Mouse (Mus musculus): Measurements from ENCODE around the gene Tspan4. TPM values are rescaled to one million over a fixed set of nuclear protein-coding genes. Genes with fewer than 3 reads are reported as not detected.

The Tspan4 gene
- polyA plus RNA-seq, 1 experiment from 2014 or later = 55.7 TPM

DNA sequence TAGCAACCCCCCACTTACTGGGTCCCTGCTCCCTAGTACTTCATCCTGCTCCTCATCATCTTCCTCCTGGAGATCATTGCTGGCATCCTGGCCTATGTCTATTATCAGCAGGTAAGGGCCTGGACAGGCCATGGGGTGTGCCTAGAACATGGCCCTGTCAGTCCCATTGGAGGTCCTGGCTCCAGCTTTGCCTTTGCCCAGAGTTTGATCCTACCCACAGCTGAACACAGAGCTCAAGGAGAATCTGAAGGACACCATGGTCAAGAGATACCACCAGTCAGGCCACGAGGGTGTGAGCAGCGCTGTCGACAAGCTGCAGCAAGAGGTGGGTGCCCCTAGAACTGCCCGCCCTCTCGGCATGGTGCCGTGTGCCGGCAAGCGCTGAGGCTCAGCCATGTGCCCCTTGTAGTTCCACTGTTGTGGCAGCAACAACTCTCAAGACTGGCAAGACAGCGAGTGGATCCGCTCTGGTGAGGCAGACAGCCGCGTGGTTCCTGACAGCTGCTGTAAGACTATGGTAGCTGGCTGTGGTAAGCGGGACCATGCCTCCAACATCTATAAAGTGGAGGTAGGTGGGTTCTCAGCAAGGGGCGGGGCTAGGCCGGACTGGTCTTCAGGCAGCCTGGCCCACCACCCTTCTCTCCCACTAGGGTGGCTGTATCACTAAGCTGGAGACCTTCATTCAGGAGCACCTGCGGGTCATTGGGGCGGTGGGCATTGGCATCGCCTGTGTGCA is 5.0 kb upstream of the Tspan4 start:
- Histone ChIP-seq H3K27ac (ENCODE audit: low read depth, low read length) (no peak overlapping the region), H3K4me1 (ENCODE audit: control insufficient read depth, insufficient read depth, low read length) (peaks cover 29% of the 10 kb centered on the region), H3K9me3 (ENCODE audit: control insufficient read depth, low read length) (no peaks in the 10 kb centered on the region), H3K9ac (replicated peaks; ENCODE audit: low read depth, low read length) (no peak overlapping the region), H3K27me3 (ENCODE audit: control insufficient read depth, insufficient read depth, low read length) (peaks cover 6% of the 10 kb centered on the region; the same call in 1 of the 2 replicates), H3K4me2 (ENCODE audit: low read depth, low read length) (peak overlapping the region; percentile 60; the same call in 1 of the 2 replicates), H3K4me3 (ENCODE audit: low read depth, low read length) (no peak overlapping the region), H3K36me3 (ENCODE audit: control insufficient read depth, insufficient read depth, low read length) (peaks cover 17% of the 10 kb centered on the region)
- ATAC-seq (ENCODE audit: low read depth) = no peak
- WGBS = 94% methylated on average over 18 of the region's 18 CpGs

DNA sequence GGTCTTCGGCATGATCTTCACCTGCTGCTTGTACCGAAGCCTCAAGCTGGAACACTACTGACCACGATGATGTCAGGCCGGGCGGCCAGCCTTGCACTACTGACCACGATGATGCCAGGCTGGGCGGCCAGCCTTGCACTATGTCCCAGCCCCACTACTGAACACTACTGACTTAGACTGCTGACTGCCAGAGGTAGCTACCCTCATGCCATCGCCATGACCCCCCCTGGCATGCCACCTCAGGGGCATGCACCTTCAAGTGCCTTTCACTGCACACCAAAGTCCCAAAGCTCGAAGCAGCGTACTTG is 4.4 kb upstream of the Tspan4 start:
- Histone ChIP-seq H3K27ac (ENCODE audit: low read depth, low read length) (no peak overlapping the region), H3K27me3 (ENCODE audit: control insufficient read depth, insufficient read depth, low read length) (peaks cover 2% of the 10 kb centered on the region; the same call in 1 of the 2 replicates), H3K9ac (replicated peaks; ENCODE audit: low read depth, low read length) (no peak overlapping the region), H3K4me2 (ENCODE audit: low read depth, low read length) (no peak overlapping the region), H3K9me3 (ENCODE audit: control insufficient read depth, low read length) (no peaks in the 10 kb centered on the region), H3K4me1 (ENCODE audit: control insufficient read depth, insufficient read depth, low read length) (peaks cover 29% of the 10 kb centered on the region), H3K4me3 (ENCODE audit: low read depth, low read length) (no peak overlapping the region), H3K36me3 (ENCODE audit: control insufficient read depth, insufficient read depth, low read length) (peaks cover 17% of the 10 kb centered on the region)
- no peak for ATAC-seq (ENCODE audit: low read depth)
- WGBS = 98% methylated on average over 10 of the region's 10 CpGs

DNA sequence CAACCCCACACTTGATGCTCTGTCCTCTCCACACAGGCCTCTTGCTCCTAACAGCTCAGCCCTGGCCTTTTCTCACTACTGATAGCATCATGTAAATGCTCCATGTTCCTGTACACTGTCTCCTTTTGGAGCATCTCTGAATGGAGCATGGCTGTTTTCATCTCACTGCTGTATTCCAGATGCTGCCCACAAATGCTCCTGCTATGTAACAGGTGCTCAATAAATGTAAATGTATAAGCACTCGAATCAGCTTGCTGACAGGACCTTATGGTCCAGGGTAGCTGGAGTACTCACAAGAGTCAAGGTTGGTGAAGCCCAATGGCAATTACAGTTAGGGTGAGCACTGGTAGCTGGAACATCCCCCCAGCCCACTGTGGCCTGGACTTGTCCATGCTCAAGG is 3.8 kb upstream of the Tspan4 start:
- Histone ChIP-seq H3K9me3 (ENCODE audit: control insufficient read depth, low read length) (no peaks in the 10 kb centered on the region), H3K4me1 (ENCODE audit: control insufficient read depth, insufficient read depth, low read length) (peaks cover 36% of the 10 kb centered on the region), H3K9ac (replicated peaks; ENCODE audit: low read depth, low read length) (no peak overlapping the region), H3K4me3 (ENCODE audit: low read depth, low read length) (no peak overlapping the region), H3K27me3 (ENCODE audit: control insufficient read depth, insufficient read depth, low read length) (no peaks in the 10 kb centered on the region), H3K36me3 (ENCODE audit: control insufficient read depth, insufficient read depth, low read length) (peaks cover 17% of the 10 kb centered on the region), H3K27ac (ENCODE audit: low read depth, low read length) (no peak overlapping the region), H3K4me2 (ENCODE audit: low read depth, low read length) (no peak overlapping the region)
- 88% methylated on average over 1 of the region's 1 CpGs for WGBS
- no peak for ATAC-seq (ENCODE audit: low read depth)

DNA sequence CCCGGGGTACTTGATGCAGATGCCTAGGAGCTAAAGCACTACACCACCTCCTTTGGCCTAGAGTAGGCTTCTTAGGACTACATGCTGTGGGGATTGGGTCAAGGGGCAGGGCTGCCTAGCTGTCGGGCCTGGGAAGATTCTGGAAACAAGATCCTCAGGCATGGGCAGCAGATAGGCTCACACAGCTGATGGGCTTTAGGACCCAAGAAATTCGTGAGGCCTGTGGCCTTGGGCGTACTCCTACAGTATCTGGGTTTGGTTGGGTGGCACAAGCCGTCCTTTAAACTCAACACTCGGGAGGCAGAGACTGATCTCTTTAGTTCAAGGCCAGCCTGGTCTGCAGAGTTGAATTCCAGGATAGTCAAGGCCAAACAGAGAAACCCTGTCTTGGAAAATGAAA is 2.8 kb upstream of the Tspan4 start:
- Histone ChIP-seq H3K27me3 (ENCODE audit: control insufficient read depth, insufficient read depth, low read length) (no peaks in the 10 kb centered on the region), H3K9ac (replicated peaks; ENCODE audit: low read depth, low read length) (no peak overlapping the region)
- WGBS = 87% methylated on average over 6 of the region's 6 CpGs

DNA sequence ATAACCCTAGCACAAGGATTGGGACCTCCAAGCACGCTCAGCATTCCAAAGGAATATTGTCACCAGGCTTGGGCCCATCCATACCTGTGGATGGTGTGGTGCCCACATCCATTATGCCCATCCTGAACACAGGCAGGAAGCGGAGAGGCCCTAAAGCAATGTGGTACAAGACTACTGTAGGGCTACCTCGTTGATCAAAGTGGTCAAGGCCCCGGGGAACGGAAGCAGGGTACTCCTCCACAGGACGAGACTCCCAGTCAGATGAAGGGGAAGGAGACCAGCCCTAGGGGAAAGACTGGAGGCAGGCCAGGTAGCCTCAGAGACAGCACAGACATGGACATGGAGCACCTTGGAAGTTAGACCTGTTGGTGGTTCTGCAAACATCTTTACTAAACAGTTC is 2.3 kb upstream of the Tspan4 start:
- peaks cover 33% of the 10 kb centered on the region for H3K4me1 ChIP-seq (ENCODE audit: control insufficient read depth, insufficient read depth, low read length)
- H3K9ac ChIP-seq (replicated peaks; ENCODE audit: low read depth, low read length) = no peak overlapping the region
- no peak overlapping the region for H3K4me2 ChIP-seq (ENCODE audit: low read depth, low read length)
- H3K9me3 ChIP-seq (ENCODE audit: control insufficient read depth, low read length) = no peaks in the 10 kb centered on the region
- H3K4me3 ChIP-seq (ENCODE audit: low read depth, low read length) = no peak overlapping the region
- peaks cover 17% of the 10 kb centered on the region for H3K36me3 ChIP-seq (ENCODE audit: control insufficient read depth, insufficient read depth, low read length)
- H3K27me3 ChIP-seq (ENCODE audit: control insufficient read depth, insufficient read depth, low read length) = no peaks in the 10 kb centered on the region
- 95% methylated on average over 6 of the region's 6 CpGs for WGBS
- H3K27ac ChIP-seq (ENCODE audit: low read depth, low read length) = no peak overlapping the region
- no peak for ATAC-seq (ENCODE audit: low read depth)

More for the DNA sequence above, 2.8 kb upstream of the Tspan4 start:
- Histone ChIP-seq H3K4me1 (ENCODE audit: control insufficient read depth, insufficient read depth, low read length) (peaks cover 33% of the 10 kb centered on the region), H3K4me2 (ENCODE audit: low read depth, low read length) (no peak overlapping the region), H3K36me3 (ENCODE audit: control insufficient read depth, insufficient read depth, low read length) (peaks cover 17% of the 10 kb centered on the region), H3K9me3 (ENCODE audit: control insufficient read depth, low read length) (no peaks in the 10 kb centered on the region), H3K27ac (ENCODE audit: low read depth, low read length) (no peak overlapping the region), H3K4me3 (ENCODE audit: low read depth, low read length) (no peak overlapping the region)
- no peak for ATAC-seq (ENCODE audit: low read depth)

DNA sequence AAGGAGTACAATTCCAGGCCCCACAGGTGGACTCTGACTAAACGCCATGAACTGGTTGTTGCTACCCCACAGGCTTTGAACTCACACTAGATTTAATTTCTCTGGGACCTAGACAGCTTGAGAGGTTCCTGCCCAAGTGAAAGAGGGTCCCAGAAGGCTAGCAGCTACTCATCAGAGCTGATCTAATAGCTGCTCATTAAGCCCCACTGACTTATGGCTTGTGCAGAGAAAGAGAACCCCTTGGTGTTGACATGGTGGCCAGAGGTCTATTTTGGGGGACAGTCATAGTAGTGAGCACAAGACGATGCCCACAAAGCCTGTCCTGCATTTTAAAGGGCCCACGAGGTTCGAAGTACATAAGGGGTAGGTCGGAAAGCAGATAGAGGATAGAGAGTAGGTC is 880 bp upstream of the Tspan4 start:
- no peak for ATAC-seq (ENCODE audit: low read depth)
- no peaks in the 10 kb centered on the region for H3K27me3 ChIP-seq (ENCODE audit: control insufficient read depth, insufficient read depth, low read length)
- no peaks in the 10 kb centered on the region for H3K9me3 ChIP-seq (ENCODE audit: control insufficient read depth, low read length)
- peaks cover 27% of the 10 kb centered on the region for H3K4me1 ChIP-seq (ENCODE audit: control insufficient read depth, insufficient read depth, low read length)
- peak overlapping the region; percentile 68 for H3K4me3 ChIP-seq (ENCODE audit: low read depth, low read length)
- peaks cover 17% of the 10 kb centered on the region for H3K36me3 ChIP-seq (ENCODE audit: control insufficient read depth, insufficient read depth, low read length)
- peak overlapping the region; percentile 84 for H3K9ac ChIP-seq (replicated peaks; ENCODE audit: low read depth, low read length)
- no peak overlapping the region for H3K27ac ChIP-seq (ENCODE audit: low read depth, low read length)
- H3K4me2 ChIP-seq (ENCODE audit: low read depth, low read length) = peak overlapping the region; percentile 88
- WGBS = 8% methylated on average over 5 of the region's 5 CpGs

DNA sequence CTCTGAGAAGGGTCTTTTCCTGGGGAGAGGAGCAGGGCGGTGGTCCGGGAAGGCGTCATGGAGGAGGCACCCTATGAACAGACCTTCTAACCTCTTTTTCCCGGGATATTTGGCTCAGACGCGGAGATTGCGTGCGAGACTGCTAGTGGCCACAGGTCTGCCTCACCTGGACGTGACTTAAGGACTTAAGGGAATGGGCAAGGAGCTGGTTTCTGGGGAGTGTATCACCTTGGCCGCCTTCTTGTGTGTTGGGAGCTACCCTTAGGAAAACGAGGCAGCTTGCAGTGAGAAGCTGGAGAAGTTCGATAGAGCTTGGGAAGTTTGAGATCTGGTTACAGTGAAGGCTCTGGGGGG is 742 bp downstream of the Tspan4 start:
- Histone ChIP-seq H3K4me1 (ENCODE audit: control insufficient read depth, insufficient read depth, low read length) (peaks cover 19% of the 10 kb centered on the region), H3K27ac (ENCODE audit: low read depth, low read length) (no peak overlapping the region), H3K9ac (replicated peaks; ENCODE audit: low read depth, low read length) (peak overlapping the region; percentile 84; the same call in 1 of the 2 replicates), H3K27me3 (ENCODE audit: control insufficient read depth, insufficient read depth, low read length) (no peaks in the 10 kb centered on the region), H3K4me3 (ENCODE audit: low read depth, low read length) (peak overlapping the region; percentile 68), H3K9me3 (ENCODE audit: control insufficient read depth, low read length) (no peaks in the 10 kb centered on the region), H3K4me2 (ENCODE audit: low read depth, low read length) (peak overlapping the region; percentile 88), H3K36me3 (ENCODE audit: control insufficient read depth, insufficient read depth, low read length) (peaks cover 8% of the 10 kb centered on the region)
- ATAC-seq (ENCODE audit: low read depth) = no peak; the same call in 1 of the 2 replicates
- WGBS = 4% methylated on average over 11 of the region's 12 CpGs

DNA sequence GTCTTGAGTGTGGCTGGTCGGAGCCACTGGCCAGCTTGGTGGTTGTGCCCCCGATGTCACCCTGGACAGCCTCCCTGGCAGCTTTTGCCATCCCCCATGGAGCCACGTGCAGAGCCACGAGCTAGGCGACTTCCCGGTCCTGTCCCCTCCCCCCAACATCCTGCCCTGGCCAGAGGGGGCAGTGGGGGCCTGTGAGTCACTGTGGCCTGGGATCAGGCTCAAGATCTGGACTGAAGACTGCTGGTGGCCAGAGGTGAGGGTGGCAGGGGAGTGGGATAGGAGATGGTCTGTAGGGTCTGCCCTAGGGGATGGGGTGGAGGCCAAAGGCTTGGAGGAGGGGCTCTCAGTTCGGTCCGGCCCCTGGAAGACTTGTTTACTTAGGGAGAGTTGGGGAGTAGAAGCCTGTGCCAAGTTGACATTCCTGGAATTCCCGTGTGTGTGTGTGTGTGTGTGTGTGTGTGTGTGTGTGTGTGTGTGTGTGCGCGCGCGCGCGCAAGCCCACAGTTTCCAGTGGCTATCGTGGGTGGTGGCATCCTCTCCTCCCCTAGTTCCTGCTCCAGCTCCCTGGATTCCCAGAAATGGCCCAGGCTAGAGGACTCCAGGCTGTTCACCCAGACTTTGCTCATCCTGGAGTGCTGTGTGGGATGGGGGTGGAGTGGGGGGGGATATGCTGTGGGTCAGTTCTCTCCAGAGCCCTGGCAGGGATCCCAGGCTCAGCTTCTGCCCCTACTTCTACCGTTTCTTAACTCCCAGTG is 1.4 kb downstream of the Tspan4 start:
- H3K27me3 ChIP-seq (ENCODE audit: control insufficient read depth, insufficient read depth, low read length) = no peaks in the 10 kb centered on the region
- WGBS = 6% methylated on average over 16 of the region's 17 CpGs
- peaks cover 23% of the 10 kb centered on the region for H3K4me1 ChIP-seq (ENCODE audit: control insufficient read depth, insufficient read depth, low read length)
- H3K36me3 ChIP-seq (ENCODE audit: control insufficient read depth, insufficient read depth, low read length) = peaks cover 1% of the 10 kb centered on the region; the same call in 1 of the 2 replicates
- H3K27ac ChIP-seq (ENCODE audit: low read depth, low read length) = peak overlapping the region; percentile 23; the same call in 1 of the 2 replicates
- no peak; the same call in 1 of the 2 replicates for ATAC-seq (ENCODE audit: low read depth)
- H3K4me3 ChIP-seq (ENCODE audit: low read depth, low read length) = peak overlapping the region; percentile 68; the same call in 1 of the 2 replicates
- H3K9ac ChIP-seq (replicated peaks; ENCODE audit: low read depth, low read length) = no peak overlapping the region
- no peaks in the 10 kb centered on the region for H3K9me3 ChIP-seq (ENCODE audit: control insufficient read depth, low read length)
- peak overlapping the region; percentile 88 for H3K4me2 ChIP-seq (ENCODE audit: low read depth, low read length)

DNA sequence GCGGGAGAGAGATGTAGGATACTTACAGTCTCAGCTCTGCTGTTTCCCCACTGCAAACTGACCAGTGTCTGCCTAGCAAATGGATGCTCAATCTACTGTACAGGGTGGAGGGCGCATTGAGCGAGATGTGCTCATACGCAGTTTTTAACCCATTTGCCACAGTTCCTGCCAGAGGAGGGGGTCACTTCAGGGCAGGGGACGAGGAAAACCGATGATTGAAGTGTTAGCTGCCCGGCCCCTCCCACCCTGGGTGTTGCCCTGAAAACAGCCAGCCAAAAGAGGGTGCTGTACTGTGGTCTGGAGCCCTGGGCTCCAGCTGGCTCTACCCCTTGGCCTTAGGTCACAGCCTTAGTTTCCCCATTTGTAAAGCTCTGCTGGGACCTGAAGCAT is 1.9 kb downstream of the Tspan4 start:
- no peak overlapping the region for H3K4me3 ChIP-seq (ENCODE audit: low read depth, low read length)
- peak overlapping the region; percentile 23; the same call in 1 of the 2 replicates for H3K27ac ChIP-seq (ENCODE audit: low read depth, low read length)
- no peak overlapping the region; the same call in 1 of the 2 replicates for H3K4me2 ChIP-seq (ENCODE audit: low read depth, low read length)
- ATAC-seq (ENCODE audit: low read depth) = no peak
- H3K36me3 ChIP-seq (ENCODE audit: control insufficient read depth, insufficient read depth, low read length) = no peaks in the 10 kb centered on the region; the same call in 1 of the 2 replicates
- H3K9ac ChIP-seq (replicated peaks; ENCODE audit: low read depth, low read length) = no peak overlapping the region
- H3K4me1 ChIP-seq (ENCODE audit: control insufficient read depth, insufficient read depth, low read length) = peaks cover 27% of the 10 kb centered on the region
- H3K9me3 ChIP-seq (ENCODE audit: control insufficient read depth, low read length) = no peaks in the 10 kb centered on the region
- WGBS = 18% methylated on average over 7 of the region's 7 CpGs
- no peaks in the 10 kb centered on the region for H3K27me3 ChIP-seq (ENCODE audit: control insufficient read depth, insufficient read depth, low read length)
